Mouse (Mus musculus) CH12.LX (cell line): ENCODE measurements at regions not wholly inside any gene's neighbourhood (a gene's known extent, or its start where the extent isn't known, plus 50 kb on each side); places are given as distances from the start of the nearest gene placed in this dataset.

Experiments
- DNase-seq: peaks from one replicate; pipeline ENCODE4 v3.0.0-alpha.2; 2013; ENCODE audit errors: extremely low read depth
- H3K27ac ChIP-seq: 2 replicates; pipeline ENCODE4 v1.5.1; 2012; ENCODE audit warnings: low read depth, mild to moderate bottlenecking, control low read depth, moderate library complexity; ENCODE audit not compliant: insufficient read depth
- H3K27me3 ChIP-seq: replicated peaks from 2 replicates; pipeline ENCODE3; 2012; ENCODE audit warnings: inconsistent platforms
- H3K36me3 ChIP-seq, 2 experiments: replicated peaks in 1 of 2; 2 replicates each; pipeline versions ENCODE3 to v1.6.1; 2012; ENCODE audit warnings: inconsistent platforms in 1 of 2, low read length in 1 of 2, mild to moderate bottlenecking in 1 of 2, mixed read lengths in 1 of 2, moderate library complexity in 1 of 2; ENCODE audit not compliant: control insufficient read depth in 1 of 2, insufficient read depth in 1 of 2
- H3K4me1 ChIP-seq, 2 experiments: 2 replicates each; pipeline ENCODE4 v1.6.1; 2012; ENCODE audit warnings: inconsistent platforms in 1 of 2, moderate library complexity in 1 of 2; ENCODE audit not compliant: insufficient read depth in 2 of 2, control insufficient read depth in 1 of 2
- H3K4me2 ChIP-seq: 2 replicates; pipeline ENCODE4 v1.6.1; 2012; ENCODE audit warnings: low read depth, mild to moderate bottlenecking, control low read depth; ENCODE audit not compliant: poor library complexity, insufficient read depth, severe bottlenecking
- H3K4me3 ChIP-seq, 3 experiments: fragments of 150-350 bp in 1 of 3; sonication (generic) in 1 of 3; replicated peaks in 1 of 3; 2 replicates each; pipeline versions ENCODE3 to v1.5.1; 2011 to 2012; ENCODE audit warnings: low read depth in 2 of 3, low read length in 2 of 3, mild to moderate bottlenecking in 2 of 3, moderate library complexity in 2 of 3, control low read depth in 1 of 3, improper control_type of control experiment in 1 of 3, inconsistent platforms in 1 of 3, mixed read lengths in 1 of 3; ENCODE audit not compliant: poor library complexity in 1 of 3
- H3K79me2 ChIP-seq: replicated peaks from 2 replicates; pipeline ENCODE4 v1.6.1; 2012; ENCODE audit warnings: mild to moderate bottlenecking, moderate library complexity; ENCODE audit not compliant: control insufficient read depth, poor library complexity, insufficient read depth, severe bottlenecking; ENCODE audit errors: extremely low read depth
- H3K9ac ChIP-seq: 2 replicates; pipeline ENCODE4 v1.6.1; 2012; ENCODE audit warnings: low read depth, mild to moderate bottlenecking, control low read depth, moderate library complexity; ENCODE audit not compliant: insufficient read depth
- H3K9me3 ChIP-seq: replicated peaks from 2 replicates; pipeline ENCODE3; 2012; ENCODE audit warnings: low read length, inconsistent platforms, mixed read lengths
- BHLHE40 ChIP-seq: IDR thresholded peaks from 2 replicates; pipeline ENCODE4 v1.6.1; 2011; ENCODE audit warnings: mild to moderate bottlenecking, low read depth, low read length, improper control_type of control experiment
- CHD2 ChIP-seq: IDR thresholded peaks from 2 replicates; pipeline ENCODE4 v1.6.1; 2011; ENCODE audit warnings: low read length, improper control_type of control experiment
- E2F4 ChIP-seq: IDR thresholded peaks from 2 replicates; pipeline ENCODE4 v1.6.1; 2011; ENCODE audit warnings: low read depth, low read length, improper control_type of control experiment; ENCODE audit not compliant: insufficient replicate concordance
- EP300 ChIP-seq: IDR thresholded peaks from 2 replicates; pipeline ENCODE4 v1.6.1; 2011; ENCODE audit warnings: low read length, improper control_type of control experiment
- ETS1 ChIP-seq: conservative IDR thresholded peaks from 2 replicates; pipeline ENCODE4 v1.6.1; 2012; ENCODE audit warnings: low read depth, mild to moderate bottlenecking, inconsistent platforms, low read length, improper control_type of control experiment, moderate library complexity
- HCFC1 ChIP-seq: IDR thresholded peaks from 2 replicates; pipeline ENCODE4 v1.6.1; 2012; ENCODE audit warnings: low read depth, mild to moderate bottlenecking, inconsistent platforms, low read length, improper control_type of control experiment
- IRF4 ChIP-seq: IDR thresholded peaks from 2 replicates; pipeline ENCODE4 v1.6.1; 2014; ENCODE audit warnings: low read depth, mild to moderate bottlenecking, inconsistent platforms, low read length, improper control_type of control experiment
- JUN ChIP-seq: IDR thresholded peaks from 2 replicates; pipeline ENCODE4 v1.6.1; 2011; ENCODE audit warnings: low read depth, mild to moderate bottlenecking, low read length, improper control_type of control experiment, moderate library complexity; ENCODE audit not compliant: insufficient read depth
- JUND ChIP-seq: conservative IDR thresholded peaks from 2 replicates; pipeline ENCODE4 v1.6.1; 2011; ENCODE audit warnings: low read depth, low read length, improper control_type of control experiment
- MAFK ChIP-seq: IDR thresholded peaks from 2 replicates; pipeline ENCODE4 v1.6.1; 2011; ENCODE audit warnings: low read length, improper control_type of control experiment; ENCODE audit not compliant: insufficient replicate concordance
- MAX ChIP-seq: IDR thresholded peaks from 2 replicates; pipeline ENCODE4 v1.6.1; 2011; ENCODE audit warnings: low read length, improper control_type of control experiment
- MAZ ChIP-seq: IDR thresholded peaks from 2 replicates; pipeline ENCODE4 v1.6.1; 2012; ENCODE audit warnings: low read depth, mild to moderate bottlenecking, inconsistent platforms, low read length, improper control_type of control experiment, moderate library complexity
- MEF2A ChIP-seq: IDR thresholded peaks from 2 replicates; pipeline ENCODE4 v1.6.1; 2014; ENCODE audit warnings: low read depth, mild to moderate bottlenecking, inconsistent platforms, low read length, improper control_type of control experiment, borderline replicate concordance
- MXI1 ChIP-seq: IDR thresholded peaks from 2 replicates; pipeline ENCODE4 v1.6.1; 2011; ENCODE audit warnings: mild to moderate bottlenecking, low read depth, low read length, improper control_type of control experiment
- MYC ChIP-seq: IDR thresholded peaks from 2 replicates; pipeline ENCODE4 v1.6.1; 2011; ENCODE audit warnings: low read depth, mild to moderate bottlenecking, improper control_type of control experiment, low read length
- NRF1 ChIP-seq: IDR thresholded peaks from 2 replicates; pipeline ENCODE4 v1.6.1; 2014; ENCODE audit warnings: low read depth, mild to moderate bottlenecking, inconsistent platforms, low read length, improper control_type of control experiment, moderate library complexity
- PAX5 ChIP-seq: IDR thresholded peaks from 2 replicates; pipeline ENCODE4 v1.6.1; 2012; ENCODE audit warnings: low read length, inconsistent platforms, mixed read lengths
- POLR2A ChIP-seq: IDR thresholded peaks from 2 replicates; pipeline ENCODE4 v1.6.1; 2011; ENCODE audit warnings: low read depth, mild to moderate bottlenecking, improper control_type of control experiment, low read length
- POLR2AphosphoS2 ChIP-seq: IDR thresholded peaks from 2 replicates; pipeline ENCODE4 v1.6.1; 2011; ENCODE audit warnings: low read depth, low read length, improper control_type of control experiment
- RCOR1 ChIP-seq: conservative IDR thresholded peaks from 2 replicates; pipeline ENCODE4 v1.6.1; 2012; ENCODE audit warnings: low read depth, mild to moderate bottlenecking, inconsistent platforms, low read length, improper control_type of control experiment
- SIN3A ChIP-seq: IDR thresholded peaks from 2 replicates; pipeline ENCODE4 v1.6.1; 2012; ENCODE audit warnings: low read length, improper control_type of control experiment, inconsistent platforms
- SMC3 ChIP-seq: IDR thresholded peaks from 2 replicates; pipeline ENCODE4 v1.6.1; 2011; ENCODE audit warnings: low read depth, low read length, improper control_type of control experiment
- TBP ChIP-seq: conservative IDR thresholded peaks from 2 replicates; pipeline ENCODE4 v1.6.1; 2011; ENCODE audit warnings: low read depth, low read length, improper control_type of control experiment
- TCF12 ChIP-seq: IDR thresholded peaks from 2 replicates; pipeline ENCODE4 v1.6.1; 2014; ENCODE audit warnings: low read depth, mild to moderate bottlenecking, inconsistent platforms, low read length, improper control_type of control experiment
- USF2 ChIP-seq: conservative IDR thresholded peaks from 2 replicates; pipeline ENCODE4 v1.6.1; 2011; ENCODE audit warnings: low read depth, low read length, improper control_type of control experiment
- ZKSCAN1 ChIP-seq: IDR thresholded peaks from 2 replicates; pipeline ENCODE4 v1.6.1; 2012; ENCODE audit warnings: low read depth, inconsistent platforms, low read length, improper control_type of control experiment, borderline replicate concordance
- ZMIZ1 ChIP-seq: IDR thresholded peaks from 2 replicates; pipeline ENCODE4 v1.6.1; 2012; ENCODE audit warnings: low read depth, mild to moderate bottlenecking, inconsistent platforms, low read length, improper control_type of control experiment
- ZNF384 ChIP-seq: IDR thresholded peaks from 2 replicates; pipeline ENCODE4 v1.6.1; 2012; ENCODE audit warnings: low read depth, low read length, improper control_type of control experiment, inconsistent platforms
- dilution Hi-C: fragments of 300-500 bp; cut with MboI; formaldehyde crosslinking; loops from 2 replicates; pipeline ENCODE4 v1.14.3; 2020; ENCODE audit warnings: low sequenced_read_pairs; ENCODE audit not compliant: extremely low pct_unique_long_range_greater_than_20kb, extremely low pct_ligation_motif_present
- in situ Hi-C: fragments of 300-500 bp; cut with MboI; formaldehyde crosslinking; loops from 3 replicates; pipeline ENCODE4 v1.14.3; 2019; ENCODE audit warnings: low sequenced_read_pairs, low pct_ligation_motif_present, low pct_unique_long_range_greater_than_20kb, mixed read lengths

DNA sequence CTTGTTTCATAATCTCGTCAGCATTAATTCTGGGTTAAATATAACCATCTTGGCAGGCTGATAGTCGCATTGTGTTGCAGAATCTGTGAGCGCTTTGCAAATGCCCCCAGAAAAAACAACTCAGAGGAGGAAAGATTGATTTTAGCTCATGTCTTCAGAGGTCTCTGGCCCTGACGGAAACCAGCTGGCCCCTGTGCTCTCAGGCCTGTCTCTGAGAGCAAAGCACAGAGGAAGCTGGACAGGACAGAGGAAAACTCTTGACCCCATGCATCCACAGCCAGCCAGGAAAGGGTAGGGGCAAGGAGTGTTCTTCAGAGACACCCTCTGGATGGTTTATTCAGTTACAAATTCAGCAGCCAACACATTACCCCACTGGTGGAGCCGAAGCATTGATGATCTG lies 300.4 kb upstream of the 3110018I06Rik start:
- Histone ChIP-seq H3K27me3 (no peaks in the 10 kb centered on the region), H3K4me1 (no peaks in the 10 kb centered on the region), H3K9ac (no peak overlapping the region), H3K4me3 (no peak overlapping the region), H3K79me2 (no peaks in the 10 kb centered on the region), H3K27ac (no peak overlapping the region), H3K9me3 (peaks cover 88% of the 10 kb centered on the region), H3K4me2 (no peak overlapping the region), H3K36me3 (no peaks in the 10 kb centered on the region)
- in situ Hi-C loops: no loop called here
- DNase-seq: no peak
- TF ChIP-seq ZKSCAN1: no peak
- TF ChIP-seq MAFK: no peak
- no peak for TF ChIP-seq HCFC1
- TF ChIP-seq RCOR1: no peak
- TF ChIP-seq PAX5: no peak
- TF ChIP-seq E2F4: no peak
- no peak for TF ChIP-seq USF2
- no peak for TF ChIP-seq ETS1
- no peak for TF ChIP-seq ZNF384
- no peak for TF ChIP-seq MYC
- no peak for TF ChIP-seq ZMIZ1
- no peak for TF ChIP-seq IRF4
- TF ChIP-seq POLR2AphosphoS2: no peak
- no peak for TF ChIP-seq POLR2A
- no peak for TF ChIP-seq JUND
- TF ChIP-seq JUN: no peak
- no peak for TF ChIP-seq MXI1
- no peak for TF ChIP-seq SMC3
- no peak for TF ChIP-seq BHLHE40
- TF ChIP-seq EP300: no peak
- dilution Hi-C loops: no loop called here

DNA sequence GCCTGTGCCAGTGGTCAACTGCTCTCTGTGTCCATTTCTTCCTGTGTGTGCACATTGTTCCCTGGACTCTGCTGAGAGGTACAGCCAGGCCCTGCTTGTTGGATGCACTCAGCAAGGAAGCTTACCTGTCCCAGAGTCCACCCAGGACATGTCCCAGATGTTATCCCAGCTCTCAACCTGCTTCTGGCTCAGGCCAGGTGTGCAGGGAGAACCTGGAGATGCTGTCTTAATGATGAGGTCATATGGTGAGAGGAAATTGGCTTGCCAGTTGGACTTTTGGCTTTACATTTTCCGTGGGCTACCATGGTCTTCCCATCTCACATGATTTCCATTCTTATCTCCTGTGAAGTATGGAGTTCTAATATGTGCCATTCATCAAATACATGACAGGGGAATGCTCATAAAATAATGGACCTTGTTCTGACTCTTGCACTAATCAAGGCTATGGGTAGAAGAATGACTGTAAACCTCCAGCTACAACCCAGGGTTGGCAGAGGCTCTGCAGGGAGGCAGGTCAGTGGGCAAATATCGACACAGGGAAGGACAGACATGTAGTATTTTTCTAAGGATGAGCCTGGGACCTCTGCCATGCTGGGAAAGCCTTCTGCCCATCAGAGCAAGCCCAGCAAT lies 289.9 kb upstream of the 3110018I06Rik start:
- DNase-seq: no peak
- dilution Hi-C loops (no loop called here), in situ Hi-C loops (no loop called here)
- Histone ChIP-seq H3K4me1 (no peaks in the 10 kb centered on the region), H3K27ac (no peak overlapping the region), H3K27me3 (no peaks in the 10 kb centered on the region), H3K79me2 (no peaks in the 10 kb centered on the region), H3K9ac (no peak overlapping the region), H3K4me3 (no peak overlapping the region), H3K9me3 (peaks cover 88% of the 10 kb centered on the region), H3K36me3 (no peaks in the 10 kb centered on the region), H3K4me2 (no peak overlapping the region)
- TF ChIP-seq TCF12: no peak
- TF ChIP-seq CHD2: no peak
- no peak for TF ChIP-seq MEF2A
- TF ChIP-seq TBP: no peak
- no peak for TF ChIP-seq NRF1
- no peak for TF ChIP-seq E2F4
- TF ChIP-seq ZNF384: no peak
- no peak for TF ChIP-seq ETS1
- TF ChIP-seq MAZ: no peak
- no peak for TF ChIP-seq SIN3A
- TF ChIP-seq MXI1: no peak
- no peak for TF ChIP-seq MAX
